Mouse (Mus musculus): ENCODE results near the gene Tas2r119.
"Not testable (repeated sequence)": the region's sequence is repeated elsewhere in the genome, so short reads cannot be mapped to it uniquely, and the experiment has no call there.

The Tas2r119 gene

DNA sequence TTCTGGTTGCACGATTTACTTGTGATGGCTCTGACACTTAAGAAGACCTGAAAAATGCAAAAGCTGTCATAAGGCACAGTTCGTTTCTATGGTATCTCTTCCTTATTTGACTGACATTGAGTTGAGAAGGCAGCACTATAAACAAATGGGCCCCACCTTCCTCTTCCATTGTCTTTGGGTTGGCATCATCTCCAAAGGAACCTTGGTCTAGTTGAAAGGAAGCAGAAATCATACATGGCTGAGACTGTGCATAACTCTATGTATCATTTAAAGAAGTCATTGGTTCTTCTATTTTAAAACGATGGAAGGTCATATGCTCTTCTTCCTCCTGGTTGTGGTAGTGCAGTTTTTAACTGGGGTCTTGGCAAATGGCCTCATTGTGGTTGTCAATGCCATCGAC lies at the start of gene Tas2r119:
TSS of gene Tas2r119 (plus strand) at position 301 of the 400 bp plus-strand sequence.
- in situ Hi-C loops (cut with MboI) = no loop called here

DNA sequence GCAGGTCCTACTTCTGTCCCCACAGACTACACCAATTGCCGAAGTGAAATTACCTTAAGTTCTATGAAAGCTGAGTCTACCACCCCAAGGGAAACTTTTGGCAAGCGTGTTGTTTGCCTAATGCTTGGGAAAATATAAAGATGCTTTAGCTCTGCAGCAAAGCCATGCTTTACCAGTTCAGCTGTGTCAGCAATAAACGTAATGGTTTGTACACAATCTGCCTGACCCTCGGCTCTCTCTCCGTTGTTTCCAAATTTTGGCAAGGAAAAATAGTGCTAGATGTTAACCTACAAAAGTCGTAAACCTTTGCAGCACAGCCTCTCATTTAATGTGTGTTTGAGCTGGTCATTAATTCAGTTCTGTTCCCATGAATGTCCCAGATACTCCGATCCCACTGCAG lies 44.8 kb upstream of the Tas2r119 start:
- in situ Hi-C loops (cut with MboI) = no loop called here

GRCm38 (mm10) chr15:32141657-32142056 lies 35.4 kb upstream of the Tas2r119 start:
- in situ Hi-C loops (cut with MboI) = no loop called here

GRCm38 (mm10) chr15:32144269-32144668 lies 32.8 kb upstream of the Tas2r119 start:
- in situ Hi-C loops (cut with MboI) = no loop called here

DNA sequence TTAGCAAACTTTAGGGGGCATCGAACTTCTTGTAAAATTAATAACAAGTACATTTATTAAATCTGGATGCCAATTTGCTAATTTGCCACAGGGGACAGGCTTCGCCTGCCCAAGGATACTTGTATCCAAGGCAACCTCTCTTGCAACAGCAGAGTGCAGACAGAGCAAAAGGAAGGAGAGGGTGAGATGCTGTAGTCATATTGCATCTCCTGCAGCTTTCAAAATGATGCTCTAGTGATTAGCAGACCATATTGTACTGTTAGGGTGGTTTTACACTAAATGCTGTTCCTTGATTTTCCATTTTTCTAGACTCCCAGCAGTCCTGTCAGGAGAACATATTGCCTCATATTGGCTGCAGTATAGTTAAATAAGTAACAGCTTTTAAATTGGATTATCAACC lies 23.7 kb upstream of the Tas2r119 start:
- in situ Hi-C loops (cut with MboI) = no loop called here

GRCm38 (mm10) chr15:32153857-32154449 lies 23.1 kb upstream of the Tas2r119 start:
- in situ Hi-C loops (cut with MboI) = no loop called here

DNA sequence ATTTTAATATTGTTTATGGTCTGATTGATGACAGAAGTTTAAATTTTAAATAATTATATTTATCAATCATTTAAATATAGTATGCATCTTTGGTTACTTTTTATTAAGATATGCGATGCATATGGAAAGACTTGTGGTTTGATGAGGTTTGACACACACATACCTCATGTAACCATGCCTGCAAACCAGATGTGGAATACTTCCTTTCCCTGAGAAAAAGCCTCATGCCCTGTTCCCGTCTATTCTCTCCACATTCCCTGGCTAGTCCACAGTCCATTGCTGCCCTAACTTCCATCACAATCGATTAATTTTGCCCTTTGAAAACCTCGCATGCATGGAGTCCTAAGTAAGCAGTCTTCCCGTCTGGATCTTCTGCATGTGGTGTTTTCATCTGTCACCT lies 21.0 kb upstream of the Tas2r119 start:
- in situ Hi-C loops (cut with MboI) = no loop called here

DNA sequence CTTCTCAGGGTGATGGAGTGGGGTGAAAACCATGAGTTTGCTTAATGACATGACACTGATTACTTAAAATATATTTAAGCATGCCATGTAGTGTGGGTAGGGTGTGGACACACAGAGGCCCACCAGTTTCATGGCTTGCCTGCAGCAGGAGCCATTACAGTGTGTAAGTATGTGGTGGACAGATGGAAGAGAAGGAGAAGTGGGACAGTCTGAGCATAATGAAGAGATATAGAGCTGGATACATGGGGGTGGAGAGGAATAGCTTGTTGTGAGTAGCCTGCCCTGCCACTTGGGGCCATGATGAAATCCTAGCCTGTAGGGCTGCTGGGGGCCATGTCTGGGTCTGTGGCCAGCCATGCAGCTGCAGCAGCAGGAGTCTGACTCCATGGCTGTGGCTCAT lies 16.8 kb upstream of the Tas2r119 start:
- in situ Hi-C loops (cut with MboI) = no loop called here

GRCm38 (mm10) chr15:32171764-32172163 lies 5.3 kb upstream of the Tas2r119 start:
- in situ Hi-C loops (cut with MboI) = no loop called here

GRCm38 (mm10) chr15:32172175-32172987 lies 4.7 kb upstream of the Tas2r119 start:
- in situ Hi-C loops (cut with MboI) = no loop called here

- in situ Hi-C loops (cut with MboI) = no loop called here
These were observed 4.1 kb upstream of the Tas2r119 start for GRCm38 (mm10) chr15:32172988-32173329.

GRCm38 (mm10) chr15:32180010-32180725 lies 3.1 kb downstream of the Tas2r119 start:
- in situ Hi-C loops (cut with MboI) = no loop called here

DNA sequence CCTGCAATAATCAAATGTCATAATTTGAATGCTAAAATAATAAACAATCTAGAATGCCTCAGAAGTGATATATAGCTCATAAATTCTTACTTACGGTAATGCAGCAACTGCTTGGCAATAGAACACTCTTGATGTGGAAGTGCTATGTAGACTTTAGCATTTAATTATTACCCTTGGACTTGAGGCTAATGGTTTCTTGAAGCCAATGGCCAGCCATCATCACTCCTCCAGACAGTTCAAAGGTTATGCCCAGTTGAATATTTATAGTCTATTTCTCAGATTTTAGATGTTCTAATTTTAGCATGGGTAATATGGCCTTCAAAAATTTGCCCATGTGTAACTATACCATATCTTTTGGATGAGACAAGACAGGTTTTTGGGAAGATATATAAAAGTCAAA lies 4.9 kb downstream of the Tas2r119 start:
- in situ Hi-C loops (cut with MboI) = no loop called here

DNA sequence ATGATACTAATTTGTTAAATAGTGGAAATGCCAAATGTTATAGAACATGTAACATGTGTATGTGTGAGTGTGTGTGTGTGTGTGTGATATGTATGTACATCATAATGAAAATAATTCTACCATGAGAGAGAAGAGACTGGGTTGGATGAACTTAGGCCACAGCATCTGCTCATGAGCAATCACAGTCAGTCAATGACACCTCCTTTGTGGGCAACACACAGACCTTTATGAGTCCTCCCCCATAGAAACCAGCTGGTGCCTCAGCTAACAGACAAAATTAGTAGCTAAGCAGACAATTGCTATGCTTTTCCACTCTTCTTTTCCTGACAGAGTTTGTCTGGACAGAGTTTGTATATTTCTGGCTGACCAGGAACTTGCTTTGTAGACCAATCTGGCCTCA lies 7.9 kb downstream of the Tas2r119 start:
- in situ Hi-C loops (cut with MboI) = no loop called here

- in situ Hi-C loops (cut with MboI) = no loop called here
These were observed 12.8 kb downstream of the Tas2r119 start for GRCm38 (mm10) chr15:32189879-32190278.

GRCm38 (mm10) chr15:32190436-32190835 lies 13.3 kb downstream of the Tas2r119 start:
- in situ Hi-C loops (cut with MboI) = no loop called here

- in situ Hi-C loops (cut with MboI) = no loop called here
These were observed 15.9 kb downstream of the Tas2r119 start for GRCm38 (mm10) chr15:32192948-32193347.

DNA sequence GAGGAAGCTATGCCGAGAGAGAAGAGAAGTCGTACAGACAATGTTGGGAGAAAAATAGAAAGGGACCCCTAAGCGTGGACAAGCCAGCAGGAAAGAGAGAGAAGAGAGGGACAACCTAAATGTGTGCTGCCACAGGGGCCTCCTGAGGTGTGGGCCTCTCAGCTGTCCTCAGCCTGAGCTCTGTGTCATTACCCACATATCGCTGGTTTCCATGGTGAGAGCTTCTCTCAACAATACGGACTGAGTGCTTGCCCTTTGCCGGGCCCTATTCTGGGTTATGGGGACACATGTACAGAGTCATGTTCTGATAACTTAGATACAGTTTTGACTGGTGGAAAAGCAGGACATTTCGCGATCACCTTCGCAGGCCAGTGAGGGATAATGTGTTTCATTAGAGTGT lies 21.0 kb downstream of the Tas2r119 start:
- in situ Hi-C loops (cut with MboI) = no loop called here

DNA sequence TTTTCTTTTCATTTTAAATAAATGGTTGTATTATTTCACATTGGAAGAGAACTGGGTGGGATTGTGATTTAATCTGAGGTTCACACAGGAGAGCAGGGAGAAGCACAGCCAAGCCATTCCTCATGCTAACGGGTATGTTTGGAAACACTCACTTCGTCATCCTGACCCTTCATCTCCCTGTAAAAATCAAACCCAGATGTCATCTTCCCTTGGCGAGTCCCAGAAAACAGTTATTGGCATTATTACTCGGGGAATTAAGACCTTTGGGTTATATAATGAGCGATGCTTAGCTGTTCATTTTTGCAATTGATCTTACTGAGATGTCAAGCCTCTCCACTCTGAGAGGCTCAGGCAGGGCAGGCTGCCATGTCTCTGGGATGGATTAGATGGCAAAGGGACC lies 21.5 kb downstream of the Tas2r119 start:
- in situ Hi-C loops (cut with MboI) = no loop called here

DNA sequence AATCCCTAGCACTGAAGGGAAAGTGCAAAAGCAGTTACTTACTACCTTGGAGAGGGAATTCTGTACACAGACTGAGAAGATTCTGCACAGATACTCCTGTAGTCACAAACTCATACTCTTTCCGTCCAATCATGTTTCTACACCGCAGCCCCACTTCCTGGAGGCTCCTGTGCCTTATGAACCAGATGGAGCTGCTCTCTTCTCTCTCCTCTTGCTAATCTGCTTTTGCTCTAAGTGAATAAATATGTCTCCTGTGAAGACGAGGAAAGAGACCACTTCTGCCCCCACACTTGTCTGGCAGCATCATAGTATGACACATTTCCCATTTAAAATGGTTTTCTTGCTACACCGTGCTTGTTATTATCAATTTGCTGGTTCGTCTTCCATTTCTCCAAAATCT lies 26.2 kb downstream of the Tas2r119 start:
- in situ Hi-C loops (cut with MboI) = no loop called here

- in situ Hi-C loops (cut with MboI) = no loop called here
These were observed 27.8 kb downstream of the Tas2r119 start for GRCm38 (mm10) chr15:32204908-32205307.

- in situ Hi-C loops (cut with MboI) = not testable (repeated sequence)
These were observed 37.6 kb downstream of the Tas2r119 start for GRCm38 (mm10) chr15:32214687-32215086.

- in situ Hi-C loops (cut with MboI) = no loop called here
These were observed 45.9 kb downstream of the Tas2r119 start for GRCm38 (mm10) chr15:32223028-32223427.

Measured in mature B cell (primary cell).